Comparison of ENCODE assay signal across 8 mouse cellular contexts in the genomic region with DNA sequence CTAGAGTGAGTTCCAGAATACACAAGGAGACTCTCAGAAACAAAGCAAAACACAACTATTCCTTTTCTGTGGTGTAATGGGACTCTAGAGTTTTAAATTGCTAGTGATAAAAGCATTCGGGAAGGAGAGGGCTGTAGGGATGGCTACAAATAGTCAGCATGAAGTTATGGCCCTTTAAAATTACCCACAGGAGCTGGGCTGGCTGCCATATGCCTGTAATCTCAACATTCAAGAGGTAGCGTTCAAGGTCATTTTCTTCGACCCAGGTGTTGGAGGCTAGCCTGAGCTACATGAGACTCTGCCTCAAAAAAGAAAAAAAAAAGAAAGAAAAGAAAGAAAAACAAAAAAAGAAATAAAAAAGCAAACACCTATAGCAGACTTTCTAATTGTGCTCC. TPM values are rescaled to one million over a fixed set of nuclear protein-coding genes. Genes with fewer than 3 reads are reported as not detected.
DNase-seq lines count a peak whose midpoint lies in the region; ATAC-seq lines count a peak whose summit lies in the region.

No protein-coding gene starts in this region.

- peaks cover 34% of the 10 kb centered on the region for H3K36me3 ChIP-seq in forebrain, embryonic 10.5 days (replicated peaks)
- H3K36me3 ChIP-seq in intestine, embryonic 15.5 days = no peaks in the 10 kb centered on the region
- peaks cover 34% of the 10 kb centered on the region for H3K36me3 ChIP-seq in midbrain, embryonic 13.5 days

- H3K27ac ChIP-seq in forebrain, embryonic 10.5 days = peak overlapping the region; percentile 100
- peak overlapping the region; percentile 99; the same call in 1 of the 2 replicates for H3K27ac ChIP-seq in intestine, embryonic 15.5 days
- H3K27ac ChIP-seq in midbrain, embryonic 13.5 days = peak overlapping the region; percentile 99

- WGBS in forebrain, embryonic 10.5 days = 26% methylated on average over 3 of the region's 3 CpGs
- WGBS in intestine, embryonic 15.5 days = 15% methylated on average over 3 of the region's 3 CpGs
- 9% methylated on average over 3 of the region's 3 CpGs for WGBS in midbrain, embryonic 13.5 days

- H3K9ac ChIP-seq in intestine, embryonic 15.5 days = peak overlapping the region; percentile 99; the same call in 1 of the 2 replicates
- H3K9ac ChIP-seq in midbrain, embryonic 13.5 days (replicated peaks) = peak overlapping the region; percentile 82

- no peak for ATAC-seq in intestine, embryonic 15.5 days
- no peak for ATAC-seq in midbrain, embryonic 13.5 days

- peak overlapping the region; percentile 75 for H3K4me3 ChIP-seq in forebrain, embryonic 10.5 days
- H3K4me3 ChIP-seq in intestine, embryonic 15.5 days (replicated peaks) = peak overlapping the region; percentile 80
- H3K4me3 ChIP-seq in midbrain, embryonic 13.5 days (replicated peaks) = peak overlapping the region; percentile 67

- H3K4me2 ChIP-seq in intestine, embryonic 15.5 days (replicated peaks) = peak overlapping the region; percentile 84
- H3K4me2 ChIP-seq in midbrain, embryonic 13.5 days (replicated peaks) = peak overlapping the region; percentile 69

- peak; percentile 56 for DNase-seq in cerebellum, adult 9-11 months
- DNase-seq in cerebellum, adult 11-12 months = no peak
- no peak for DNase-seq in forebrain, embryonic 10.5 days (ENCODE audit: extremely low spot score, low spot score)
- DNase-seq in adrenal gland, postnatal 14 days = no peak
- no peak for DNase-seq in thymus, postnatal 10 days (ENCODE audit: low spot score in 2 of 2)
- no peak for DNase-seq in thymus, adult 18-20 months

- peaks cover 5% of the 10 kb centered on the region for H3K9me3 ChIP-seq in forebrain, embryonic 10.5 days
- H3K9me3 ChIP-seq in intestine, embryonic 15.5 days = no peaks in the 10 kb centered on the region
- no peaks in the 10 kb centered on the region for H3K9me3 ChIP-seq in midbrain, embryonic 13.5 days

- peaks cover 30% of the 10 kb centered on the region for H3K27me3 ChIP-seq in forebrain, embryonic 10.5 days (ENCODE audit: poor library complexity, severe bottlenecking)
- peaks cover 5% of the 10 kb centered on the region; the same call in 1 of the 2 replicates for H3K27me3 ChIP-seq in intestine, embryonic 15.5 days (replicated peaks)
- H3K27me3 ChIP-seq in midbrain, embryonic 13.5 days = no peaks in the 10 kb centered on the region

- H3K4me1 ChIP-seq in forebrain, embryonic 10.5 days = peaks cover 48% of the 10 kb centered on the region
- H3K4me1 ChIP-seq in intestine, embryonic 15.5 days (replicated peaks) = peaks cover 17% of the 10 kb centered on the region
- peaks cover 60% of the 10 kb centered on the region for H3K4me1 ChIP-seq in midbrain, embryonic 13.5 days (replicated peaks)

RNA-seq across cellular contexts. Expression of a gene that starts 0.7 kb away (rescaled TPM):
- 111 and 113 TPM in 2 replicates for polyA plus RNA-seq in forebrain, embryonic 10.5 days (2016; fragmentation: Nextera tagmentation; extraction: Ambion mirVana)
- 32.0 and 36.6 TPM in 2 replicates for polyA plus RNA-seq in intestine, embryonic 15.5 days (2015; fragmentation: Nextera tagmentation; extraction: Ambion mirVana)
- polyA plus RNA-seq in midbrain, embryonic 13.5 days (2015; fragmentation: Nextera tagmentation; extraction: Ambion mirVana) = 234 and 261 TPM in 2 replicates
- 6.1 and 7.5 TPM in 2 replicates for total RNA-seq in adrenal gland, postnatal 14 days (2021)

RNA-seq across cellular contexts. Expression of a gene that starts 6.2 kb away (rescaled TPM):
- polyA plus RNA-seq in forebrain, embryonic 10.5 days (2016; fragmentation: Nextera tagmentation; extraction: Ambion mirVana) = 0.82 and 1.3 TPM in 2 replicates
- 0.14 and 0.24 TPM in 2 replicates for polyA plus RNA-seq in intestine, embryonic 15.5 days (2015; fragmentation: Nextera tagmentation; extraction: Ambion mirVana)
- 1.2 and 1.9 TPM in 2 replicates for polyA plus RNA-seq in midbrain, embryonic 13.5 days (2015; fragmentation: Nextera tagmentation; extraction: Ambion mirVana)
- total RNA-seq in adrenal gland, postnatal 14 days (2021) = not detected in 2 replicates

RNA-seq across cellular contexts. Expression of a gene that starts 24.2 kb away (rescaled TPM):
- 9.3 and 10.0 TPM in 2 replicates for polyA plus RNA-seq in forebrain, embryonic 10.5 days (2016; fragmentation: Nextera tagmentation; extraction: Ambion mirVana)
- polyA plus RNA-seq in intestine, embryonic 15.5 days (2015; fragmentation: Nextera tagmentation; extraction: Ambion mirVana) = 2.8 and 3.3 TPM in 2 replicates
- 52.4 and 67.8 TPM in 2 replicates for polyA plus RNA-seq in midbrain, embryonic 13.5 days (2015; fragmentation: Nextera tagmentation; extraction: Ambion mirVana)
- 5.7 and 6.4 TPM in 2 replicates for total RNA-seq in adrenal gland, postnatal 14 days (2021)

RNA-seq across cellular contexts. Expression of a gene that starts 24.4 kb away (rescaled TPM):
- 6.9 and 7.3 TPM in 2 replicates for polyA plus RNA-seq in forebrain, embryonic 10.5 days (2016; fragmentation: Nextera tagmentation; extraction: Ambion mirVana)
- 5.3 and 5.7 TPM in 2 replicates for polyA plus RNA-seq in intestine, embryonic 15.5 days (2015; fragmentation: Nextera tagmentation; extraction: Ambion mirVana)
- polyA plus RNA-seq in midbrain, embryonic 13.5 days (2015; fragmentation: Nextera tagmentation; extraction: Ambion mirVana) = 20.3 and 25.3 TPM in 2 replicates
- total RNA-seq in adrenal gland, postnatal 14 days (2021) = 18.9 and 20.4 TPM in 2 replicates

RNA-seq across cellular contexts. Expression of a gene that starts 39.9 kb away (rescaled TPM):
- polyA plus RNA-seq in forebrain, embryonic 10.5 days (2016; fragmentation: Nextera tagmentation; extraction: Ambion mirVana) = not detected in 2 replicates
- polyA plus RNA-seq in intestine, embryonic 15.5 days (2015; fragmentation: Nextera tagmentation; extraction: Ambion mirVana) = not detected in 2 replicates
- polyA plus RNA-seq in midbrain, embryonic 13.5 days (2015; fragmentation: Nextera tagmentation; extraction: Ambion mirVana) = not detected in 2 replicates
- not detected in 2 replicates for total RNA-seq in adrenal gland, postnatal 14 days (2021)
